Mouse (Mus musculus): ENCODE measurements around the gene Trim43a.
"Not testable (repeated sequence)": the region's sequence is repeated elsewhere in the genome, so short reads cannot be mapped to it uniquely, and the experiment has no call there.

DNA sequence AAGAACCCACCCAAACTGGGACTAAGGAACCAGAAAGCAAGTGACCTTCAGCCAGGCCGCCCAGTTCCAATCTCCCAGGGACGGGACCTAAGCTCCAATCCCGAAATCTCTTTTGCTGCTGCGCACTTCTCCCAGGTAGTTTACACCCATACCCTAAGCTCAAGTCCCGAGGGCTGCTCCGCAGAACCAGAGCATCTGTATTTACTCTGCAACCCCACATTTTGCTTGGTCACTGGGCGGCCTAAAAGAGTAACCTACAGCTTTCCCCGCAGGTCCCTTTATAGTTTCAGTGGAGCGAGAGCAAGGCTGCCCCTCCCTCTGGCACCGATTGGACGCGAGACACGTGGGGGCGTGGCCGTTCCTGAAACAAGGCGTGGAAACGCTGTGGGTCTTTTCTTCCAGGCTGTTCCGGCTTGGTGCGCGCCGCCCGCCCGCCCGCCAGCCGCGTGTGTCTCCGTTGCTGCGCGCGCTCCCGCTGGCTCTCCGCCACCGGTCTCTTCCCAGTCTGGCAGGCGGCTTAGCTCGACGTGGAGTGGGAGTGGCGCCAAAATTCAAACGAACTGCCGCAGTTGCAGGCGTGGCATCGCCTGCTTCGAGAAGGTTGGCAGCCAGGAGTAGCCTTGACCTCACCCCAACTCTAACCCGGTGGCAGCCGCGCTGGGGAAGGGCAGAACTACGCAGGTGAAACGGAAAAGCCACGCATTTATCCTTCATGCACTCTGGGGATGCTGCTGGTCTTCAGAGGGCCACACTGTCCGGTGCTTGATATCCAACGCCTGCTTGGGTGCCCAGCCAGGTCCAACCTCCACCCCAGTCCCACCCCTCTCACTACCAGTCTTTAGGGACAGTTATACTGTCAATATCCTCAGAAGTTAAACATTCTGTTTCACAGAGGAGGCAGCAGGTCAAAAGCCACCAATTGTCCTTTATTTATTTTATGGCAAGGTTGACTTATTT lies 18.8 kb downstream of the Trim43a start:
- not testable (repeated sequence) for TF ChIP-seq TAL1, GATA1 (IDR thresholded peaks at IDR 0.05; ENCODE audit: low read length)
